Mouse (Mus musculus): Measurements from ENCODE around the gene Crybg3. TPM values are rescaled to one million over a fixed set of nuclear protein-coding genes. Genes with fewer than 3 reads are reported as not detected.
"Not testable (repeated sequence)": the region's sequence is repeated elsewhere in the genome, so short reads cannot be mapped to it uniquely, and the experiment has no call there.

Crybg3 gene
- total RNA-seq, 2 experiments from 2014 or later: 44.3 to 57.6 TPM

GRCm38 (mm10) chr16:59463973-59464372 lies 136.8 kb downstream of the Crybg3 start:
- no peak for DNase-seq
- intact Hi-C loops (cut with DNase I): no loop called here
- Histone ChIP-seq H3K27ac (no peak overlapping the region), H3K4me3 (no peak overlapping the region)
- no peak for TF ChIP-seq CTCF (IDR thresholded peaks at IDR 0.05)

DNA sequence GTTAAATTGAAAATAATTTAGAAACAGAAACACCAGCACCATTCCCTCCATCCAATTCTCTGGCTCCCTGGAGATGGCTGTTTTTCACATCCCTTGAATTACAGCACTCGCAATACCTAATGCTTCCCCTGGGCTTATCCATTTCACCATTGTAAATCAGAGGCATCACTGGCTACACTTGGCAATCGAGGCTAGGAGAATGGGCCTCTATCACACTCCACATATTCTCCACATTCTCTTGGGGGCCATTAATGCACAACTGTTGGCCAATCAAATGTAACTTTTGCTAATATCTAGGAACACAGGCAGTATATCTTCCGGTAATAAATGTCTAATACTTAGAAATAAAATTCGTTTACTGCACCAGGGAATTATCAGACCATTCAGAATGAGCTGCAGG lies 137.2 kb downstream of the Crybg3 start:
- H3K4me3 ChIP-seq: no peak overlapping the region
- intact Hi-C loops (cut with DNase I): no loop called here
- no peak for TF ChIP-seq CTCF (IDR thresholded peaks at IDR 0.05)
- no peak for DNase-seq
- H3K27ac ChIP-seq: no peak overlapping the region

DNA sequence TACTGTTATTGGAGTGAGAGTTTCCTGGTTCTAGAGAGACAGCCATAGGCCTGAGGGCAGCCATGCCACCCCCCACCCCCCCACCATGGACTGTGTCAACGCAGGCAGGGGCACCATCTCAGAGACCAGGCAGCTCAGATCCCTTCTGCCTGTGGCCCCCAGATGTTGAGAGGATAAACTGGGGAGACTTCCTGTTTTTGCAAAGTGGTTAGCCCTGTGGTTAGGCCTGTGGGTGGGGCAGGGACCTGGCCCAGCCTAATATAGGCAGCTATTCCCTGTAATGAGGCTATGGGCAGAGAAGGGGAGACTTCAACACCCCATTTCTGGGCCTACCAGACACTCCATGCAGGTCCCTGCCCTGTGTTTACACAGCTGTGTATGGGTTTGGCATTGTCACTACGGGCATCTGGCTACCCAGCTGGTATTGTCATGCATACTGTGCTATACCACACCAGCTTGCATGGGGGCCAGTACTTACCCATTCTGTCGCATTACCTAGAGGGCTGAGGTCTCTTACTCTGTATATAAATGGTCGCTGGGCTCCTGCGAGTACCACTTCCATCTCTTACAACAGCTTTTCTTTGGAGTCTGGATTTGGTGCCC lies 141.4 kb downstream of the Crybg3 start:
- intact Hi-C loops (cut with DNase I); H3K27ac ChIP-seq; H3K4me3 ChIP-seq; DNase-seq: not testable (repeated sequence)

- no peak for DNase-seq
- intact Hi-C loops (cut with DNase I): no loop called here
- H3K4me3 ChIP-seq: no peak overlapping the region
- no peak overlapping the region for H3K27ac ChIP-seq
- no peak for TF ChIP-seq CTCF (IDR thresholded peaks at IDR 0.05)
Observed at GRCm38 (mm10) chr16:59451813-59452212, 149.0 kb downstream of the Crybg3 start.

DNA sequence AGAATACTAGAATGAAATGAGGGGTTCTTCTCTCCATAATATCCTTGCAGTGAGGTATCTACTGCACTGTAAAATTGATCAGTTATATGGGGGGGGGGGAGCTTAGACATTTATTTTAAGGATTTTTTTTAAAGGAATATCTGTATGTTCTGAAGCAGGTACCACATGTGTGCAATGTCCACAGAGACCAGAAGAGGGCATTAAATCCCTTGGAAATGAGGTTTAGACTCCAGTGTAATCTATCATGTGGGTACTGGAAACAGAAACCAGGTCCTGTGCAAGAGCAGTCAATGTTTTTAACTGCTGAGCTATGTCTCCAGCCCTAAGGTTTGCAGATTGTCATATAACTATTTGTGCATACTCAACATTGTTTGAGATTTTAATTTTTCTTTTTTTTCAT lies 151.7 kb downstream of the Crybg3 start:
- intact Hi-C loops (cut with DNase I): no loop called here
- no peak; the same call in 1 of the 2 replicates for TF ChIP-seq CTCF (IDR thresholded peaks at IDR 0.05)
- DNase-seq: no peak
- Histone ChIP-seq H3K27ac (no peak overlapping the region), H3K4me3 (no peak overlapping the region)

DNA sequence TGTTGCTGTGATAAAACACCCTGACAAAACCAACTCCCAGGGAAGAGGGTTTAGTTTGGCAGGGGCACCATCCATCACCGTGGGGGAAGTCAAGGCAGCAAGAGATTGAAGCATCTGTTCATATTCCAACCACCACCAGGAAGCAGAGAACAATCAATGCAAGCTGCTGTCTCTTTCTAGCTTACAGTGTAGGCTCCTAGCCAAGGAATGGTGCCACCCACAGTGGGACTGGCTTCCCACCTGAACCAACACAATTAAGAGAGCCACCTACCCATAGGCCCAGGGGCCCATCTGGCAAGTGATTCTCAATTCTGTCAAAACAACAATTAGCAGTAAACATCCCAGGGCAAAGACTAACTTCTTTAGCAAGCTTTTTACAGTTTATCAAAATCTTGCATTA lies 152.6 kb downstream of the Crybg3 start:
- intact Hi-C loops (cut with DNase I): no loop called here
- no peak for TF ChIP-seq CTCF (IDR thresholded peaks at IDR 0.05)
- Histone ChIP-seq H3K4me3 (no peak overlapping the region), H3K27ac (no peak overlapping the region)
- no peak for DNase-seq

- DNase-seq: no peak
- TF ChIP-seq CTCF (IDR thresholded peaks at IDR 0.05): no peak
- H3K27ac ChIP-seq: no peak overlapping the region
- intact Hi-C loops (cut with DNase I): no loop called here
- no peak overlapping the region for H3K4me3 ChIP-seq
Observed at GRCm38 (mm10) chr16:59444880-59445559, 155.8 kb downstream of the Crybg3 start.

Other genes with a start within 250 kb of the Crybg3 start
- not detected for gene Olfr209, start 237.0 kb downstream of the Crybg3 start, total RNA-seq (2021)
- gene Gabrr3, start 193.6 kb downstream of the Crybg3 start, total RNA-seq (2021): not detected
- gene Riox2, start 129.2 kb downstream of the Crybg3 start, total RNA-seq (2021): 10 to 100 TPM; 11.6 to 15.2 TPM
- gene Arl6, start 38.4 kb upstream of the Crybg3 start, total RNA-seq (2021): 1 to 10 TPM; 2.3 to 2.6 TPM

All from gastrocnemius, adult 2 months (tissue).